10 mouse cellular contexts compared by ENCODE assay signal in the genomic region with DNA sequence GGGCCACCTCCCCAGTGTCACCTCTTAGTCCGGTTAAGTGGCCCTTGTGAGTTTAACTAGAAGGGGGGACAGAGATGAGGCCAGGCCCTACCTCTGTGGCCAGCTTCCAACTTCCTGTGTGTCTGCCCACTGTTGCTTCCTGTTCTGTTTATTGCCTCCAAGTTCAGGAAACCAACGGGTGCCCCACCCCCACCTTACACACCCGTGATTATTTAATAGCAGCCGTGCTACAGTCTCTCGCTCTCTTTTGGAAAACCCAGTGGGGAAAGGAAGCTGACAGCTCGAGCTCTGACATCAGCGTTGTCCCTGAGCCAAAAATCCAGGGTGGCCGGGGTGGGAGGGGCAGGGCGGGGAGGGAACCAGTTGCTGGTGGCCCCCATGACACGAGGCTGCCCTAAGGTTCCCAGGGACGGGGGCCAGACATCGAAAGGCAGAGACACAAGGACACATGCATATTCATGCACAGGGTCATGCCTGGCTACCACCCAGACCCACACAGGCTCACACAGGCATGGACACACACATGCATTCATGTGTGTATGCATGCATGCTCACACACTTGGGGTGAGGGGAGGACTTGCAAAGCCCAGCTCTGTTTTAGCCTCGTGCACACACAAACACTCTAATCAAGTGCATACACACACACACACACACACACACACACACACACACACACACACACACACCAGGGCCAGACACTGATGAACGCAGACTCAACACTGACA. TPM values are rescaled to one million over a fixed set of nuclear protein-coding genes. Genes with fewer than 3 reads are reported as not detected.
DNase-seq lines count a peak whose midpoint lies in the region; ATAC-seq lines count a peak whose summit lies in the region.
"Had no signal": no experiment of that assay in that cellular context is flagged by ENCODE, and none has a peak within 500 bp of the region (broad histone marks: within the 10 kb centered on the region; RNA-seq: fewer than 3 reads in every experiment).

No protein-coding gene starts in this region.

- 44% methylated on average over 14 of the region's 14 CpGs for WGBS in heart, embryonic 12.5 days
- 68% methylated on average over 14 of the region's 14 CpGs for WGBS in midbrain, embryonic 11.5 days

- H3K4me2 ChIP-seq in heart, embryonic 12.5 days, result peak overlapping the region; percentile 18
- H3K4me2 ChIP-seq in midbrain, embryonic 11.5 days, result no peak overlapping the region
- H3K4me2 ChIP-seq: hindbrain, embryonic 15.5 days had no signal

- no peak overlapping the region for H3K4me3 ChIP-seq in heart, embryonic 12.5 days
- no peak overlapping the region for H3K4me3 ChIP-seq in midbrain, embryonic 11.5 days (ENCODE audit: low read depth, low read length)
- H3K4me3 ChIP-seq: hindbrain, embryonic 15.5 days had no signal

- no peak for ATAC-seq in heart, embryonic 12.5 days (ENCODE audit: insufficient number of reproducible peaks, low FRiP score)
- ATAC-seq in midbrain, embryonic 11.5 days (ENCODE audit: low FRiP score), result no peak
- ATAC-seq in frontal cortex, adult (ENCODE audit: low TSS enrichment), result no peak

- H3K27me3 ChIP-seq in heart, embryonic 12.5 days (replicated peaks), result peaks cover 24% of the 10 kb centered on the region
- peaks cover 7% of the 10 kb centered on the region for H3K27me3 ChIP-seq in midbrain, embryonic 11.5 days (ENCODE audit: control insufficient read depth, insufficient read depth, low read length)

- H3K9ac ChIP-seq in heart, embryonic 12.5 days, result no peak overlapping the region
- no peak overlapping the region for H3K9ac ChIP-seq in midbrain, embryonic 11.5 days (ENCODE audit: low read length)
- H3K9ac ChIP-seq: hindbrain, embryonic 15.5 days had no signal

- peak; percentile 26 to 47 for DNase-seq in cerebellum, postnatal 36 days
- DNase-seq in cerebellum, adult 11-12 months, result no peak
- DNase-seq in MN1 (ENCODE audit: low spot score), result peak; percentile 65
- DNase-seq in kidney, postnatal 4 days, result peak; percentile 69 to 76
- DNase-seq in midbrain, embryonic 11.5 days (ENCODE audit: low spot score, missing footprints), result peak; percentile 80
- no peak for DNase-seq in layer of hippocampus, adult 18-20 months (ENCODE audit: low spot score in 2 of 2)

- H3K9me3 ChIP-seq in heart, embryonic 12.5 days (replicated peaks), result no peaks in the 10 kb centered on the region
- H3K9me3 ChIP-seq in midbrain, embryonic 11.5 days (ENCODE audit: control insufficient read depth, low read length), result no peaks in the 10 kb centered on the region
- H3K9me3 ChIP-seq: hindbrain, embryonic 15.5 days had no signal

- no peaks in the 10 kb centered on the region for H3K36me3 ChIP-seq in heart, embryonic 12.5 days
- H3K36me3 ChIP-seq in midbrain, embryonic 11.5 days (ENCODE audit: control insufficient read depth, insufficient read depth, low read length), result no peaks in the 10 kb centered on the region
- H3K36me3 ChIP-seq: hindbrain, embryonic 15.5 days had no signal

- no peak overlapping the region for H3K27ac ChIP-seq in heart, embryonic 12.5 days (ENCODE audit: poor library complexity, severe bottlenecking)
- no peak overlapping the region for H3K27ac ChIP-seq in midbrain, embryonic 11.5 days (ENCODE audit: low read depth, low read length)

- H3K4me1 ChIP-seq in heart, embryonic 12.5 days (replicated peaks), result peaks cover 49% of the 10 kb centered on the region
- no peaks in the 10 kb centered on the region for H3K4me1 ChIP-seq in midbrain, embryonic 11.5 days (ENCODE audit: control insufficient read depth, insufficient read depth, low read length)

RNA-seq across cellular contexts. Expression of a gene that starts 3.3 kb away (rescaled TPM):
- 0.24 and 0.63 TPM in 2 replicates for polyA plus RNA-seq in heart, embryonic 12.5 days (2016; fragmentation: Nextera tagmentation; extraction: Ambion mirVana)
- not detected in 2 replicates for polyA plus RNA-seq in midbrain, embryonic 11.5 days (2014; fragmentation: Nextera tagmentation; extraction: Ambion mirVana)
- 1 to 10 TPM; 1.8 to 2.7 TPM for total RNA-seq in layer of hippocampus, adult 18-20 months (2021)

RNA-seq across cellular contexts. Expression of a gene that starts 24.4 kb away (rescaled TPM):
- not detected in 2 replicates for polyA plus RNA-seq in heart, embryonic 12.5 days (2016; fragmentation: Nextera tagmentation; extraction: Ambion mirVana)
- not detected in 2 replicates for polyA plus RNA-seq in midbrain, embryonic 11.5 days (2014; fragmentation: Nextera tagmentation; extraction: Ambion mirVana)
- total RNA-seq in layer of hippocampus, adult 18-20 months (2021), result not detected
- polyA plus RNA-seq: hindbrain, embryonic 15.5 days; testis, adult 2 months had no signal

RNA-seq across cellular contexts. Expression of a gene that starts 42.6 kb away (rescaled TPM):
- polyA plus RNA-seq in heart, embryonic 12.5 days (2016; fragmentation: Nextera tagmentation; extraction: Ambion mirVana), result 3.4 and 3.8 TPM in 2 replicates
- 2.5 and 2.7 TPM in 2 replicates for polyA plus RNA-seq in midbrain, embryonic 11.5 days (2014; fragmentation: Nextera tagmentation; extraction: Ambion mirVana)
- 1 to 10 TPM; 4.3 to 4.7 TPM for total RNA-seq in layer of hippocampus, adult 18-20 months (2021)

Comparison
In these comparisons a context has a peak if more than half of its experiments do, and no peak if none do; other contexts are left out.
1. DNase-seq: peak in cerebellum, postnatal 36 days (2 of 2), MN1 (single experiment), kidney, postnatal 4 days (2 of 2) and midbrain, embryonic 11.5 days (single experiment); none in cerebellum, adult 11-12 months (single experiment) and layer of hippocampus, adult 18-20 months (0 of 2).